In the genomic region with DNA sequence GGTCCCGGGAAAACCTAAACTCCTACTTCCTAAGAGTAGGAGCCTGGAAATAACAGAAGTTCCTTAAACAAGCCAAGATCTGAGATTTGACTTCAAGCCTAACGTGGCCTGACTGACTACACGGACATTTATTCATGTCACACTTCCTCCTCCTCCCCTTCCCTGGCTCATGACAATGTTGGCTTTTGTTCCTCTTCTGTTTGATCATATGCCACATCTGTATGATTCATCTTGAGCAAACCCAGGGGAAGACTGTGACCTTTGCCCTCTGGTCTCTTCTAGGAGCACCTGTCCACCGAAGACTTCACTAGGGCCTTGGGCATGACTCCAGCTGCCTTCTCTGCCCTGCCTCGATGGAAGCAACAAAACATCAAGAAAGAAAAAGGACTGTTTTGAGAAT, we compare ENCODE assay signal across 15 mouse cellular contexts. TPM values are rescaled to one million over a fixed set of nuclear protein-coding genes. Genes with fewer than 3 reads are reported as not detected.
DNase-seq lines count a peak whose midpoint lies in the region; ATAC-seq lines count a peak whose summit lies in the region.
"Had no signal": no experiment of that assay in that cellular context is flagged by ENCODE, and none has a peak within 500 bp of the region (broad histone marks: within the 10 kb centered on the region; RNA-seq: fewer than 3 reads in every experiment).

No protein-coding gene starts in this region.

- H3K9me3 ChIP-seq in liver, embryonic 11.5 days (ENCODE audit: control insufficient read depth, low read length): no peaks in the 10 kb centered on the region
- no peaks in the 10 kb centered on the region for H3K9me3 ChIP-seq in stomach, embryonic 16.5 days (replicated peaks; ENCODE audit: control insufficient read depth, low read length)
- H3K9me3 ChIP-seq: embryonic facial prominence, embryonic 12.5 days; hindbrain, embryonic 10.5 days; midbrain, embryonic 12.5 days had no signal

- DNase-seq in liver, embryonic 11.5 days (ENCODE audit: low spot score): no peak
- no peak for DNase-seq in liver
- DNase-seq in lung, postnatal 25 days (ENCODE audit: low spot score): peak; percentile 18
- DNase-seq in urinary bladder, postnatal 10 days (ENCODE audit: low spot score): no peak
- DNase-seq in testis, postnatal 14 days (ENCODE audit: low spot score): no peak
- DNase-seq: cerebellum, postnatal 10 days; forebrain, postnatal 0 days; right cerebral cortex, adult 18-20 months had no signal

- no peak overlapping the region for H3K9ac ChIP-seq in liver, embryonic 11.5 days (ENCODE audit: low read depth, low read length)
- H3K9ac ChIP-seq in stomach, embryonic 16.5 days (ENCODE audit: low read length): no peak overlapping the region
- H3K9ac ChIP-seq: embryonic facial prominence, embryonic 12.5 days; forebrain, postnatal 0 days; midbrain, embryonic 12.5 days had no signal

- no peak overlapping the region for H3K4me3 ChIP-seq in liver, embryonic 11.5 days (ENCODE audit: low read depth, low read length)
- H3K4me3 ChIP-seq in stomach, embryonic 16.5 days (replicated peaks; ENCODE audit: low read length): no peak overlapping the region
- H3K4me3 ChIP-seq: embryonic facial prominence, embryonic 12.5 days; hindbrain, embryonic 10.5 days; midbrain, embryonic 12.5 days had no signal

- no peaks in the 10 kb centered on the region for H3K27me3 ChIP-seq in liver, embryonic 11.5 days (replicated peaks; ENCODE audit: control insufficient read depth, insufficient read depth, low read length)
- H3K27me3 ChIP-seq in stomach, embryonic 16.5 days (ENCODE audit: control insufficient read depth, insufficient read depth, low read length): no peaks in the 10 kb centered on the region
- H3K27me3 ChIP-seq: embryonic facial prominence, embryonic 12.5 days; midbrain, embryonic 12.5 days had no signal

- peaks cover 8% of the 10 kb centered on the region for H3K4me1 ChIP-seq in liver, embryonic 11.5 days (replicated peaks; ENCODE audit: control insufficient read depth, insufficient read depth, low read length)
- 0 out of 2 replicates have a peak, but pooled peaks cover 6% of the 10 kb centered on the region for H3K4me1 ChIP-seq in stomach, embryonic 16.5 days (ENCODE audit: control insufficient read depth, insufficient read depth, low read length)
- H3K4me1 ChIP-seq: embryonic facial prominence, embryonic 12.5 days; midbrain, embryonic 12.5 days had no signal

- WGBS in liver, embryonic 11.5 days: 75% methylated on average over 5 of the region's 5 CpGs
- WGBS in stomach, embryonic 16.5 days: 39% methylated on average over 5 of the region's 5 CpGs

- H3K27ac ChIP-seq in liver, embryonic 11.5 days (ENCODE audit: low read depth, low read length): peak overlapping the region; percentile 36; the same call in 1 of the 2 replicates
- H3K27ac ChIP-seq in stomach, embryonic 16.5 days (ENCODE audit: low read length): peak overlapping the region; percentile 74
- H3K27ac ChIP-seq: embryonic facial prominence, embryonic 12.5 days; hindbrain, embryonic 10.5 days; kidney, postnatal 0 days; midbrain, embryonic 12.5 days had no signal

- H3K4me2 ChIP-seq in liver, embryonic 11.5 days: no peak overlapping the region
- H3K4me2 ChIP-seq in stomach, embryonic 16.5 days (ENCODE audit: low read depth, low read length): no peak overlapping the region
- H3K4me2 ChIP-seq: embryonic facial prominence, embryonic 12.5 days; midbrain, embryonic 12.5 days had no signal

- no peak for ATAC-seq in liver, embryonic 11.5 days (replicated peaks; ENCODE audit: low FRiP score)
- ATAC-seq in common myeloid progenitor, adult 5-6 weeks (replicated peaks; ENCODE audit: low read depth, poor library complexity, severe bottlenecking): 0 out of 2 replicates have a peak, but pooled peaks have one; percentile 10
- ATAC-seq in stomach, embryonic 16.5 days (ENCODE audit: insufficient read depth, low FRiP score): 0 out of 2 replicates have a peak, but pooled peaks have one; percentile 27
- ATAC-seq: activated CD4-positive, CD25-positive, alpha-beta regulatory T cell, adult 4 months; forebrain, postnatal 0 days had no signal

- H3K36me3 ChIP-seq in liver, embryonic 11.5 days (ENCODE audit: control insufficient read depth, insufficient read depth, low read length): peaks cover 18% of the 10 kb centered on the region
- no peaks in the 10 kb centered on the region for H3K36me3 ChIP-seq in stomach, embryonic 16.5 days (ENCODE audit: control insufficient read depth, insufficient read depth, low read length)

RNA-seq across cellular contexts. Expression of a gene that starts 25.4 kb away (rescaled TPM):
- 0.88 and 0.94 TPM in 2 replicates for polyA plus RNA-seq in liver, embryonic 11.5 days (2014; fragmentation: Nextera tagmentation; extraction: Ambion mirVana)
- 0.05 TPM in 1 of 2 replicates, not detected in the other for total RNA-seq in common myeloid progenitor, adult 5-6 weeks (2017)
- polyA plus RNA-seq in stomach, embryonic 16.5 days (2015; fragmentation: Nextera tagmentation; extraction: Ambion mirVana): 29.1 and 29.8 TPM in 2 replicates

RNA-seq across cellular contexts. Expression of a gene that starts 43.3 kb away (rescaled TPM):
- 65.2 and 71.1 TPM in 2 replicates for polyA plus RNA-seq in liver, embryonic 11.5 days (2014; fragmentation: Nextera tagmentation; extraction: Ambion mirVana)
- 31.6 and 48.0 TPM in 2 replicates for total RNA-seq in common myeloid progenitor, adult 5-6 weeks (2017)
- 77.9 and 88.9 TPM in 2 replicates for polyA plus RNA-seq in stomach, embryonic 16.5 days (2015; fragmentation: Nextera tagmentation; extraction: Ambion mirVana)

RNA-seq across cellular contexts. Expression of a gene that starts 59.6 kb away (rescaled TPM):
- 10.0 and 10.4 TPM in 2 replicates for polyA plus RNA-seq in liver, embryonic 11.5 days (2014; fragmentation: Nextera tagmentation; extraction: Ambion mirVana)
- 1.2 and 2.1 TPM in 2 replicates for total RNA-seq in common myeloid progenitor, adult 5-6 weeks (2017)
- 7.7 and 8.7 TPM in 2 replicates for polyA plus RNA-seq in stomach, embryonic 16.5 days (2015; fragmentation: Nextera tagmentation; extraction: Ambion mirVana)

Comparison
In these comparisons a context has a peak if more than half of its experiments do, and no peak if none do; other contexts are left out.
1. RNA of a gene that starts 25.4 kb away (polyA plus RNA-seq): 29.1 to 29.8 TPM in stomach, embryonic 16.5 days; 0.88 to 0.94 TPM in liver, embryonic 11.5 days; every median in the first group is over 10 times any median in the second.